Mouse (Mus musculus) gastrocnemius, postnatal 25 days (tissue): ENCODE measurements around the gene Lalba. TPM values are rescaled to one million over a fixed set of nuclear protein-coding genes. Genes with fewer than 3 reads are reported as not detected.
"Not testable (repeated sequence)": the region's sequence is repeated elsewhere in the genome, so short reads cannot be mapped to it uniquely, and the experiment has no call there.

Experiments used
- DNase-seq: peaks from one replicate; pipeline ENCODE4 v3.0.0; 2022
- microRNA-seq, 2 experiments: library from miRNA; unstranded; fragments of <30 nt; microRNA quantifications; one replicate each; pipeline ENCODE4 v1.2.0; 2021; ENCODE audit warnings: borderline replicate concordance in 2 of 2
- total RNA-seq, 2 experiments: library from RNA; stranded (reverse); gene quantifications; 1 replicate in 1 of 2; 2 replicates in 1 of 2; pipeline ENCODE4 v1.2.3; 2021

Gene Lalba
- total RNA-seq, 2 experiments from 2014 or later: not detected

GRCm38 (mm10) chr15:98491332-98491731 is 8.8 kb upstream of the Lalba start:
- no peak for DNase-seq

GRCm38 (mm10) chr15:98486433-98487021 is 4.0 kb upstream of the Lalba start:
- DNase-seq: no peak

GRCm38 (mm10) chr15:98483907-98484886 is 1.7 kb upstream of the Lalba start:
- peak; percentile 62 for DNase-seq

- no peak for DNase-seq
Measured at GRCm38 (mm10) chr15:98479568-98480102, 2.9 kb downstream of the Lalba start.

GRCm38 (mm10) chr15:98476281-98476680 is 6.2 kb downstream of the Lalba start:
- no peak for DNase-seq

GRCm38 (mm10) chr15:98475382-98475781 is 7.1 kb downstream of the Lalba start:
- peak; percentile 14 for DNase-seq

GRCm38 (mm10) chr15:98474958-98475357 is 7.6 kb downstream of the Lalba start:
- DNase-seq: no peak

GRCm38 (mm10) chr15:98471539-98471938 is 11.0 kb downstream of the Lalba start:
- no peak for DNase-seq

- DNase-seq: no peak
Measured at GRCm38 (mm10) chr15:98469596-98469995, 12.9 kb downstream of the Lalba start, which contains the start of gene OR5BS1P. TSS of gene OR5BS1P (plus strand) at chr15:98469896.

GRCm38 (mm10) chr15:98452288-98452687 is 30.2 kb downstream of the Lalba start, which contains the start of gene Olfr281:
TSS of gene Olfr281 (plus strand) at chr15:98452588.
- DNase-seq: no peak

- no peak for DNase-seq
Measured at GRCm38 (mm10) chr15:98448521-98448920, 34.0 kb downstream of the Lalba start.

- no peak for DNase-seq
Measured at GRCm38 (mm10) chr15:98444561-98444960, 38.0 kb downstream of the Lalba start.

GRCm38 (mm10) chr15:98430925-98431324 is 51.6 kb downstream of the Lalba start, which contains the start of gene Olfr282:
TSS of gene Olfr282 (plus strand) at chr15:98431225.
- DNase-seq: not testable (repeated sequence)

Small RNAs within 50 kb of the gene (microRNA-seq; reads per million reads assigned to microRNA genes)
- gene Mir1291: 4.8 to 7.4 reads per million in 2 experiments

Other genes with a start within 250 kb of the Lalba start
- gene Olfr286, start 248.3 kb downstream of the Lalba start, total RNA-seq: not detected
- gene H1fnt, start 225.4 kb downstream of the Lalba start, total RNA-seq: not detected
- gene Zfp641, start 186.6 kb downstream of the Lalba start, total RNA-seq: 10 to 100 TPM; 11.0 to 11.9 TPM
- gene Olfr285, start 165.4 kb downstream of the Lalba start, total RNA-seq: not detected
- not detected for gene Olfr284, start 141.7 kb downstream of the Lalba start, total RNA-seq
- not detected for gene Olfr283, start 101.8 kb downstream of the Lalba start, total RNA-seq
- gene Olfr282, start 51.5 kb downstream of the Lalba start, total RNA-seq: not detected
- gene Olfr281, start 30.1 kb downstream of the Lalba start, total RNA-seq: not detected
- not detected for gene OR5BS1P, start 12.8 kb downstream of the Lalba start, total RNA-seq
- gene Olfr279, start 9.7 kb upstream of the Lalba start, total RNA-seq: not detected
- gene Kansl2, start 51.5 kb upstream of the Lalba start, total RNA-seq: 10 to 100 TPM; 55.8 to 57.9 TPM
- gene Ccnt1, start 88.2 kb upstream of the Lalba start, total RNA-seq: 10 to 100 TPM; 17.3 to 21.1 TPM
- gene 4930415O20Rik, start 88.3 kb upstream of the Lalba start, total RNA-seq: under 1 TPM in 1 of 2 experiments, not detected in 1; 0.74 TPM
- gene Adcy6, start 127.4 kb upstream of the Lalba start, total RNA-seq: 10 to 100 TPM; 19.0 to 32.3 TPM
- gene Cacnb3, start 148.1 kb upstream of the Lalba start, total RNA-seq: 1 to 10 TPM; 3.4 to 4.1 TPM
- gene Ddx23, start 180.2 kb upstream of the Lalba start, total RNA-seq: 10 to 100 TPM; 53.1 to 56.8 TPM
- gene Rnd1, start 194.7 kb upstream of the Lalba start, total RNA-seq: 1 to 10 TPM in 1 of 2 experiments, under 1 TPM in 1; 0.40 to 1.0 TPM
- gene Ccdc65, start 225.5 kb upstream of the Lalba start, total RNA-seq: not detected
- 1 to 10 TPM; 2.7 to 3.5 TPM for gene Fkbp11, start 245.5 kb upstream of the Lalba start, total RNA-seq